Mouse (Mus musculus) kidney, postnatal 10 days (tissue): ENCODE results near the gene Slfn3.
"Not testable (repeated sequence)": the region's sequence is repeated elsewhere in the genome, so short reads cannot be mapped to it uniquely, and the experiment has no call there.

Source experiments
- DNase-seq: peaks from one replicate; pipeline ENCODE4 v3.0.0; 2021; ENCODE audit warnings: mixed read lengths

The Slfn3 gene

GRCm38 (mm10) chr11:83191134-83191893, at the start of gene Slfn3:
TSS of gene Slfn3 (plus strand) at chr11:83191330.
- DNase-seq = peak; percentile 69

GRCm38 (mm10) chr11:83148939-83149338, 42.2 kb upstream of the Slfn3 start:
- not testable (repeated sequence) for DNase-seq

GRCm38 (mm10) chr11:83174948-83175539, 16.1 kb upstream of the Slfn3 start, which contains the start of gene Slfn4:
TSS of gene Slfn4 (plus strand) at chr11:83175186.
- DNase-seq = no peak

- DNase-seq = peak; percentile 12
Observed at GRCm38 (mm10) chr11:83192001-83192400, 871 bp downstream of the Slfn3 start.

DNA sequence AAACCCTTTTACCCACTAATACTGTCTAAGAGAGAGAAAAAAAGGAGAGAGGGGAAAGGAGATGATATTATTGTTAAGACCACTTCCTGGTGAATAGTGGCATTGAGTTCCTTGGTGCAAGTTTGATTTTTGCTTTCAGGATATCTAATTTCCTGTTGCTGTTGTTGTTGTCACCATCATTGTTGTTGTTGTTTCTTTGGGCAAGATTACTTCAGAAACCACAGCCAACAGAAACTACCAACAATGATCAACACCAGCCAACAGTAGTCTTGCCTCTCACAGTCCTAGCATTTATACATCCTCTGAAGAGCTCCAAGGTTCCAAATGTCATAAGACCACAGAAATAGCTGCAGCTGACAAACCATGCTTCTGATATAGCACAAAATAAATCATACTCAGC, 13.9 kb downstream of the Slfn3 start:
- no peak for DNase-seq

DNA sequence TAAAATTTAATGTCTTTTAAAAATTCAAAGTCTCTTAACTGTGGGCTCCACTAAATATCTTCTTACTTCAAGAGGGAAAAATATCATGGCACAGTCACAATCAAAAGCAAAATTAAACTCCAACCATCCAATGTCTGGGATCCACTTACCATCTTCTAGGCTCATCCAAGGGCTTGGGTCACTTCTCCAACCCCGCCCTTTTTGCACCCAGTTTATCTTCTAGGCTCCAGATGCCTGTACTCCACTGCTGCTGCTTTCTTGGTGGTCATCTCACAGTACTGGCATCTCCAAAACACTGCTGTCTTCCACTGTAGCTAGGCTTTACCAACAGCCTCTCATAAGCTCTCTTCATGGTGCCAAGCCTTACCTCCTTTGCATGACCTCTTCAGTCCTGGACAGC, 25.0 kb downstream of the Slfn3 start:
- DNase-seq = no peak

DNA sequence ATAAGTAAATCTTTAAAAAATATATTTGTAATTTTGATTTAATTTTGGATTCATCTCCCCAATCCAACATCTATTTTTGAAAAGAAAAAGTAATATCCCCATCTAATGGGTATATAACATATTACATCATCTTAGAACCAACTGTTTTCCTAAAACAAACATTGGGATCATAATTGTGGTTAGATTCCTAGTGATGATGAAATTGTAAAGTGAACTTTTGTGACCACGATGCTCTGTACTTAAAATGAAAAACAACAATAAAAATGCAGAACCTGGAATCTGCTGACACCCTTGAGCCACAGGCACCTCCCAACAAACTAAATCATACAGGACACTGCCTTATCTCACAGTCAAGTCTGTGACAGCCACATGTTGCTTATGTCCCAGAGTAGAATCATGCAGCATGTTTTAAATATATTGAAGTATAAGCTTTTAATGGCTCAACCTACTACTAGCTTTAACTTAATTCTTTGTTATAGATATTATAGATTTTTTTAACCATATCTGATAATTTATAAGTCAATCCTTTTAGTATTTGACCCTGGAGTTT, 30.3 kb downstream of the Slfn3 start:
- no peak for DNase-seq

DNA sequence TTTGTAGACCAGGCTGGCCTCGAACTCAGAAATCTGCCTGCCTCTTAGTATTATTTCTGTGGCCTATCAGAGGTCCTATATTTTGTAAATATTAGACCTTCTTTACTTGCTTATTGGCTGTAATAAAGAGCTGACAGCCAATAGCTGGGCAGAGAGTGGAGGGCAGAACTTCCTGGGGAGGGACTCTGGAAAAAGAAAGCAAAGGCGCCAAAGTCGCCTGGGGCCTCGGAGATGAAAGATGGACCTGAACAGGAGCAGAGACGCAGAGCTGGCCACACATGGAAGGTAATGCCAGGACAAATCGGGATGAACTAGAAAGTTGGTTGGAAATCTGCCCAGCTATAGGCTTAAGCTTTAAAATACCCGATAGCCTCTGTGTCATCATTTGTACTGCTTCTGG, 32.2 kb downstream of the Slfn3 start:
- peak; percentile 22 for DNase-seq

GRCm38 (mm10) chr11:83223793-83224192, 32.7 kb downstream of the Slfn3 start:
- not testable (repeated sequence) for DNase-seq

GRCm38 (mm10) chr11:83224217-83224616, 33.1 kb downstream of the Slfn3 start:
- DNase-seq = no peak

GRCm38 (mm10) chr11:83224750-83225149, 33.6 kb downstream of the Slfn3 start:
- DNase-seq = no peak

DNA sequence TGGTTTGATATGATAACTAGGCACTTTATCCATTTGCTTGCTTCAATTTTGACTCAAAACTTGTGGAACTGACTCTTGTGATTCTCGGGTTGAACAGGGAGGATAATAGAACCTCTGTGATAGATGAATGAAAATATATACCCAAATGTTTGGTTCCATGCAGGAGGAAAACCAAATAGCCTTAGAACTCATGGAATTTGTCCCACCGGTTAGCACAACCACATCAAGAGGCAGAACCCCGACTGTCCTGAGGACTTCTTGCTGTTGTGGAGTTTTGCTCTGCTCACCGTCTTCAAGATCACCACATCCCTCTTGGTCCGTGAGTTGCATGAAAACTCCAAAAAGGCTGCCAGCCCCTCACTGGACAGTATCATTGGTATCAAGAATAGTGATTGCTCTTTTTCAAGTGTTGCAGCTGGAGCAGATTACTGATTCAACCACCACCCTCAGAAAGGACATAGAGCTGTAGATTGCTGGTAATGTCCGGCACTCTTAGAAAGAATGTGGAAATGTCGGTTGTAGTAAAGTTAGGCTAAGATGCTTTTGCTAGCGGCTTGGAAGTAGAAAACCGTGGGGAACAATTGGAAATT, 34.3 kb downstream of the Slfn3 start:
- no peak for DNase-seq

GRCm38 (mm10) chr11:83227926-83228723, 37.0 kb downstream of the Slfn3 start:
- DNase-seq = no peak

- peak; percentile 13 for DNase-seq
Observed at GRCm38 (mm10) chr11:83230966-83231365, 39.8 kb downstream of the Slfn3 start.

GRCm38 (mm10) chr11:83233621-83234020, 42.5 kb downstream of the Slfn3 start:
- not testable (repeated sequence) for DNase-seq

GRCm38 (mm10) chr11:83237390-83237789, 46.3 kb downstream of the Slfn3 start:
- DNase-seq = not testable (repeated sequence)

DNA sequence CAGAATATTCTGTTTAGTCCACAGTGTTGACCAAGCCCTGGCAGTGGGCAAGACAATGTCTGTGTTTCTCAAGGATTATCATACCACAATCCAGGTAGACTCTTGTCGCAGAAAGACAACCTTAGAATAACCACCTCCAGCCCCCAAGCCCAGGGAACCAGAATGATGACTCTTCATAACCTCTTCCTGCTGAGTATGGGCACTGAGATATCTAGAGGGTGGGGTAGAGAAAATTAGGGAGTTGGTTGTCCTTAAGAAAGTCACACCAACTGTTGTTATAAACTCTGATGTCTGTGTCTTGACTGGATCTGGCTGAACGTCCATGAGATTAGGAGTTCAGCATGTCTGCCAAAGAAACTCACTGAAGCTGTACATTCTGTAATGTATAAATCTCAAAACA, 47.3 kb downstream of the Slfn3 start:
- no peak for DNase-seq

DNA sequence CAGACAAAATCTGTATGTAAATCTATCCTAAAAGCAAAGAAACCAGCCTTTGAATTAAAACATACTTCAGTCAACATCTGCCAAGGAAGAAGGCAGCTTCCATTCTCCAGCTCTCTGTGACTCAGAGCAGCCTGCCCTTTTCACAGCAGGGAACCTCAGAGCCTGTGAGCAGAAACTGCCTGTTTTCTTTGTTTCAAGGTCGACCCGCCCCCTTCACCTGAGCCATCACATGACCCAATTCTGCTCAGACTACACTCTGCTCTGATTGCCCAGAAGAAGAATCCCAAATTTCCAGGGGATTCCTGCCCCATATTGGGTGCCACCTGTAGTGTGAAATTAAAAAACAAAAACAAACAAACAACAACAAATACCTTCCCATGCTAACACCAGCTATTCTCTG, 48.7 kb downstream of the Slfn3 start:
- DNase-seq = no peak

DNA sequence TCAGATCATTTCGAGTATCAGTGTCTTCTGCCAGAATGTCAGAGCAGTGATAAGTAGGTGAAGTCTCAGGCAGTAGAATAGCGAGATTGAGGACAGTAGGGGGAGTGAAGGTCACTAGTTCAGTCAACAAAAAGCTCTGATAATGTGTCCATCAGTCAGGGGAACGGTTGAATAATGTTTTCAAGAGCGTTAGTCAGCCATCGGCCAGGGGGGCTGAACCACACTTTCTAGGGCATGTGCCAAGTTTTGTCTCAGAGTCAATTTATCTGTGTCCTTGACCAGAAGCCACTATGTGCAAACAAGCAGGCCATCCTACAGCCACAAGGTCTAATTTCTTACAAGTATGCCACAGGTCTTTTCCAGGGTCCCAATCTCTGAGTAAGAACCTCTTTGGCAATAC, 66.1 kb downstream of the Slfn3 start:
- not testable (repeated sequence) for DNase-seq

- DNase-seq = no peak
Observed at GRCm38 (mm10) chr11:83262673-83263072, 71.5 kb downstream of the Slfn3 start.

DNA sequence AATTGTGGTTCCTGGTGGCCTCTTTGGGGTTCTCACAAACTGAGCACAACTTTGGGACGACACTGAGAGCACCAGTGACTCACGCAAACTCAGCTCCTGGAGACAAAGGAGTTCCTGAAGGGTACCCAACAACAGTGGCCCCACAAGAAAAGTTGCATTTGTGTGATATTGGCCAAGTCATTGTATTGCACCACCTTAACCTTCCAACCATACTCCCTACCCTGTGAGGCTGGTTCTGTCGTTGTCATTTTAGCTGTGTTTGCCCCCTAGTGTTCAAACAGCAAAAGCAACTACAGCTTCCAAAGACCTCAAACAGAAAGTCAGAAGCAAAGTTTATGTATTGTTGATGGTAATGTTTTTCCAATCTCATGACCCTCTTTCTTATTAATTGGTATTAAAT, 72.0 kb downstream of the Slfn3 start:
- no peak for DNase-seq
